Mouse (Mus musculus): ENCODE measurements around the gene Rpl10a.

Rpl10a gene

DNA sequence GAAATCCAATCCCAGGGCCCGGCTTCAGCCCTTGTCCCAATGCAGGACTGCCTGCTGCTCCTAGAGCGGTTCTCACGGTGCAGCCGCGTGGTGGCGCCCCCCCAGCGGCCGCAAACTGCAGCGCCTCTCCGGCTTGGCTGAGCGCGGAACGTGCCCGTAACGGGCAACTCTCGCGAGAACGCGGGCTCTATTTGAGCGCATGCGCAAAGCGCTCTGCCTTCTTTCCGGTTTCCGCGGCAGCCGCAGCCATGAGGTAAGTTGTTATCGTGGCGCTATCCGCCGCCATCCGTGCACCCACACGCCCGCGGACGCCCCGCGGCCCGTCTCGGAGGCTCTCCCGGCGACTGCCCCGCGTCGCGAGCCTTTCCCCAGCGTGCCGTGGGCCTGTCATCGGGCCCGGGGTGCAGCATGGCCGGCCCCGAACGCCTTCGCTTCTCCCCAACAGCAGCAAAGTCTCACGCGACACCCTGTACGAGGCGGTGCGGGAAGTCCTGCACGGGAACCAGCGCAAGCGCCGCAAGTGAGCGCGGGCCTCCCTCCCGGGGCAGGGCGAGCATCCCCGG is at the start of gene Rpl10a:
TSS of gene Rpl10a (plus strand) at position 106 of the 563 bp plus-strand sequence.
- peak; percentile 95 to 97 for DNase-seq (ENCODE audit: low spot score in 2 of 2)

DNA sequence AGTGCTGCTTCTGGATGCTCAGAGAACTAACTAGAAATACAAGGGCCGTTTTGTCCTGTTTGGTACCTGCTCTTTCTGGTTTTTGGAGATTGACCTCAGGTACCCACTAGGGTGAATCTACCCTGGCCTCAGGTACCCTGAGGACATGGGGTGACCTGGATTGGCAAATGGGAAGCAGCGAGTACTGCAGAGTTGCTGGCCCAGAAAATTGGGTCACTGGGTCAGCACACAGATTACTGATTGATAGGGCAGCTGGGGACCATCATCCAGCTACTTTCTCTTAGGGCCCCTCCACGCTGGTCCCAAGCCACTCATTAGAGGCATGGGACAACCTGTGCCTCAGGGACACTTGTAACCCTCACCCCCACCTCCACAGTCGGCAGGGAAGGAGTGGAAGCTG is 49.0 kb upstream of the Rpl10a start:
- no peak for DNase-seq (ENCODE audit: low spot score in 2 of 2)

DNA sequence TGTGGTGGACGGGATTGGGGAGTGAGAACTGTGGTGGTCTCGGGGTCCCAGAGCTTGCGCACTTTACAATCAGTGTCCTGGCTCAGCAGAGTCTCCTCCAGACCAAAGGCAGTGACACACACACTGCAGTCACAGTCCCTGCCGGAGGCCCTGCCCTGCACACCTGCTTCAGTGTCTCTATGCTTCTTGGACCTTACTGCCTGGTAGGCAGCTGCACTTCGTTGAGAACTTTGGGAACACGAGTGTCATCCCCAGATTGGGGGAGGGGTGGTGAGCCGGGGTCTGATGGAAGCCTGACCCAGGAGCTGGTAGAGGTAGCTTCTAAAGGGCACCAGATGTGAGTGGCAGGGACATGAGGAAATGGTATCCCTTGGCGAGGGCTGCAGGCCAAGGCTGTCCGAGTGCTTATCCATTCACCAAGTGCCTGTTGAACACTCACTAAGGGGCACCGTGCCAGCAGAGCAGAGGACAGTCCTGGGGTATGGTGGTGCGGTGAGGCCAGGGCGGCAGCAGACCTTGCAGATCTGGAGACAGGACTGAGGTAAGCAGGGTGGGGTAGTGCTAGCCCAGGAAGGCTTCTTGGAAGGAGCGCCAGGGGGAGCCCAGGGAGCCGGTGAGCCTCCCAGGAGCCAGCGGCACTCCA is 48.4 kb upstream of the Rpl10a start:
- DNase-seq (ENCODE audit: low spot score in 2 of 2), result no peak

DNA sequence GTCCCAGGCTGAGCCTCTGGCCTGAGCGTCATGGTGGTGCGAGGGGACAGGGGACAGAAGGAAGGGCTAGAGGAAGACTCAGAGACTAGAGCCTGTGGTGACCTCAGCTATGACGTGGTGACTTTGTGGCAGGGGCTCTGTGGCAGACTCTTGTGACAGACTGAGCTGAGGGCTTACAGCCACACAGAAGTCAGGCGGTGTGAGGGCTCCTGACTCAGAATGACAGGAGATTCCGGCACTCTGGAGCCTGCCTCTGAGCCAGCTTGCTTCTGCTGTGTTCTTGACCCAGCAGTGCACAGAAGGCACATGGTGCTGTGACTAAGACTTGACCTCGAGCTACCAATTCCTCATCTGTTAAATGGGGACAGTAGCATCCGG is 47.9 kb upstream of the Rpl10a start:
- DNase-seq (ENCODE audit: low spot score in 2 of 2), result no peak

DNA sequence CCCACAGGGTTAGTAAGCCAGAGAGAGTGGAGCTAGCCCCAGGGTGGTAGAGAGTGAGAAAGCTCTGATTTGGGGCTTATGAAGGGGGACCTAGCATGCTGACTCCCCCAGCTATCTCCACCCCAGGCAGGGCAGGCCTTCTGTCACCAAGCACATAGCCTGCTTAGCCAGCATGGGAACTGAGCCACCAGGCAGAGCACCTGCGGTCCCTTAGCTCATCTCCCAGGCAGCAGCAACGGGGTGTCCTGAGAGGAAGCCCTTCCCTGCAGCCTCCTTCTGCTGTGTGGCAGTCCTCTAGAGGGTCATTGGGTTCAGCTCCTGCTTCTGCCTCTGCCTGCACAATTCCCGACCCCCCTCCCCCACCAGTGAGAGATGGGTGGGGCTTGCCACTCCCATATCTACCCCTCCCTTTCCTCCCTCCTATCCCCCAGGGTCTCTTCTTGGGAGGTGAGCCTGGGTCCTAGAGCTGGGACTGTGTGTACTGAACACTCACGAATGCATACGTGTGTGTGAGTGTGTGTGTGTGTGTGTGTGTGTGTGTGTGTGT is 47.4 kb upstream of the Rpl10a start:
- DNase-seq (ENCODE audit: low spot score in 2 of 2), result no peak

DNA sequence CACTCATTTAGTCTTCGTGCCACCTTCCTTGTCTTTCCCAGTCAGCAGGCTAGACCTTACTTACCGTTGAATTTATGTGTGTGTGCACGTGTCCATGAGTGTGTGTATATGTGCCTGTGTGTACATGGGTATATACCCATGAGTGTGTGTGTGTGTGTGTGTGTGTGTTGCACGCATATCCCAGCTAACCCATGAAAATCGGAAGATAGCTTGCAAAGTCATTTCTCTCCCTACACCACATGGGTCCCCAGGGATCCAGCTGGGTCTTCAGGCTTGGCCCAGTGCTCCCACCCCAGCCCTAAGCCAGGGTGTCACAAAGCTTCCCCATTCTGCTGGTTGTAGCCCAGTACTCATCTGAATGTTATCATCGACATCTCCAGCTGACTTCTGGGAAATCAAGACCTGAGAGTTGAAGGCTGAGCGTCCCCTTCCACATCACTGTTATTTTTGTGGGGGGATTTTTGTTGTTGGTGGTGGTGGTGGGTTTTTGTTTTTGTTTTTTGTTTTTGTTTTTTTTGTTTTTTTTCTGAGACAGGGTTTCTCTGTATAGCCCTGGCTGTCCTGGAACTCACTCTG is 46.3 kb upstream of the Rpl10a start:
- no peak for DNase-seq (ENCODE audit: low spot score in 2 of 2)

DNA sequence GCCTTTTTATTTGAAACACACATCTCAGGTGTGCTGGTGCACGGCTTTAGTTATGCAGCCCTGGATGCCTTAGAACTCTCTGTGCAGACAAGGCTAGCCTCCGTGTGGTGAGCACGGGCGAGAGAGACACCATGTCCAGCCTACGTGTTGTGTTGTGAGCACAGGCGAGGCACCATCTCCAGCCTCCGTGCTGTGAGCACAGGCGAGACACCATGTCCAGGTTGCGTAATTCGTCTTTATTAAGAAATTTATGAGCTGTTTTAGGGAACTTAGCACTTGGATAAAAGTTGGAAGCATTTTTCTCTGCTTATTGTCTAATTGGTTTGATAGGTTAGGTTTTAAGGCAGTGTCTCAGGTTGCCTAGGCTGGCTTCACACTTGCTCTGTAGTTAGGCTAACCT is 45.1 kb upstream of the Rpl10a start:
- DNase-seq (ENCODE audit: low spot score in 2 of 2), result no peak

DNA sequence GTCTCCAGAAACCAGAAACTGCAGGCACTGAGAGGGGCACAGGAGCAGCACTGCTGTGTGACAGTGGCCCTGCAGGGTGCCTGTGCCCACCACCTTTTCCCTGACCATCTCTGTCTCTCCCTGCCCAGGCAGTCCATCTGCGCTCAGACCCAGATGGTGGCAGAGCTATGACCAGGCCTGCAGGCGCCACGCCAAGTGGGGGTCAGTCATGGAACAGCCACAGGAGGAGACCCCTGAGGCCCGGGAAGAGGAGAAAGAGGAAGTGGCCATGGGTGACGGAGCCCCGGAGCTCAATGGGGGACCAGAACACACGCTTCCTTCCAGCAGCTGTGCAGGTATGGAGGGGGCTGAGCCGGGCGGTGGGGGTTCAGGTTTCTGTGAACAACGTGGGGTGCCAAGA is 42.1 kb upstream of the Rpl10a start:
- no peak for DNase-seq (ENCODE audit: low spot score in 2 of 2)

DNA sequence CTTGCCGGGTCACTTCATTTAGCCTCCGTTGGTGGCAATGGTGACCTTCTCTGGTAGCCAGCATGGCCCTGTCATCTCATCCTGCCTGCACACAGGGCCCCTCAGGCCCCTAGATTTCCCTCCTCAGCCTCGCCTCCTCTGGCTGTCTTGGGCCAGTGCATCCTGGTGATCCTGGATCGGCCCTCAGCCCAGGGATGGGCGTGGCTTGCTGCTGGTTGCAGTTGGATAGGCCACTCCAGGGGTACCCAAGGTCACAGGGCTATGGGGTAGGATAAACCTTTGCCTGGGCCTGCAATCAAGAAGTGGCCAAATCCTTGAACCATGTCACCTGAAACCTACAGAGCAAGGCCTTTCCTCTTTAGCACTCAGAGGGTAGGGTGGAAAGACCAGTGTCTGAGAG is 41.3 kb upstream of the Rpl10a start:
- DNase-seq (ENCODE audit: low spot score in 2 of 2), result no peak

DNA sequence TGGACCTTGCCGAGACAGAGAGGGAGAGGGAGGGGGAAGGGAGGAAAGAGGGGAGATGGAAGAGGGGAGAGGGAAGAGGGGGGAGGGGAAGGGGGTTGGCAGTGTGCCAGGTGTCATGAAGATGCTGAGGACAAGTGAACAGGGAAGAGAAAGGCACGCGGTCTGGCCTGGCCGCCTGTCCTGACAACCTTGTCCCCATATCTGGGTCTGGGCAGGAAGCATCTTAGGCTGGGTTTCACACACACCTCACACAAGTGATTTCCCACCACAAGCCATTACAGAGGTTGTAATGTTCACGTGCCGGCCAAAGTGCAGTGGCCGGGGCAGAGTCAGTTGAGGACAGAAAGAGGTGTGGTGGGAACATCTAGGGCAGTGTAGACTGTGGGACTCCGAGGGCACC is 40.7 kb upstream of the Rpl10a start:
- DNase-seq (ENCODE audit: low spot score in 2 of 2), result peak; percentile 39 to 64

DNA sequence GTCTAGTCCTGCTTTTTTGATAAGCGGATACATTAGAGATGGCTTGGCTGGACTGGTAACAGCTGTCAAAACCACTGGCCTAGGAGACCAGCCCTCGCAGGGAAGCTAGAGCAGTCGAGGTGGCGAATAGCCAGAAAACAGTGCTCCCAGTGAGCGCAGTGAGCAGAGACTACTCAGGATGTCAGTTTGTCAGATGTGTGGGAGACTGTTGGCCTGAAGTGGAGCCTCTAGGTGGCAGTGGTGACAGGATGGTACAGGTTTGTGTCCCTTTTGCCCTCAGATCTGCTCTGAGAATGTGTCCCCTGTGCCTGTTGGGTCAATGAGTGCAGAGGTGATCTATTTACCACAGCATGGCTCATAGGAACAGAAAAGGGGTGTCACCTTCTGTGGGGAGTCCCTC is 40.3 kb upstream of the Rpl10a start:
- peak; percentile 47 to 56 for DNase-seq (ENCODE audit: low spot score in 2 of 2)

DNA sequence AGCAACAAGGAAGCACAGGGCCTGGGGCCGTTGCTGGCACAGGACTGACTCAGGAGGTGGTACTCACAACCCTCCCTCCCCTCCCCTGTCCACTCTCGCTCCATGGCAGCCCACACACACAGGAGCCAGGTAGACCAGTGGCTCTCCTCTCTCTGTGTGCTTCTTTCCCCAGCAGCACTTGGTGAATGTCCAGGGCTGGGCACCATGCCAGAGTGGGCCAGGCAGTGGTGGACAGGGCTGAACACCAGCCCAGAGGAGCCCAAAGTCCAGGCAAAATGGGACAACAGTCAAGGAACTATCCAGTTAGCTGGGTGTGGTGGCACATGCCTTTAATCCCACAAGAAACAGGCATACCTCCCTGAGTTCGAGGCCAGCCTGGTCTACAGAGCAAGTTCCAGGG is 38.0 kb upstream of the Rpl10a start:
- no peak for DNase-seq (ENCODE audit: low spot score in 2 of 2)

DNA sequence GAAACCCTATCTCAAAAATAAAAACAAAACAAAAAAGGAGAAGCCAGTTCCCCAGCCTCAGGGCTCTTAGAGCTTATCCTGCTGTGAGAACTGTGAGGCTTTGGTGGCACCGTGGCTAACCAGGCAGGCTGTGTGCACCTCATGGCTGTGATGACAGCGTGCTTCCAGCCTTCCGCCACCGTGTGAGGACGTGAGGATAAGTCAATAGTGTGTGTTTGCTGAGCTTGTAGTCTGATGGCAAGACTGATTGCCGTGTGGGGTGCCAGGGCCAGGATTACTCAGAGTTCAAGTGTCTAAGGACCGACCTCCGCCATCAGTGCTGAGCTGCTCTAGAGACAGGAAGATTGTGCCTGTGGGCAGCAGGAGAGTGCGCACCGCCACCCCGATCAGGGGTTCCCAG is 37.6 kb upstream of the Rpl10a start:
- no peak for DNase-seq (ENCODE audit: low spot score in 2 of 2)

DNA sequence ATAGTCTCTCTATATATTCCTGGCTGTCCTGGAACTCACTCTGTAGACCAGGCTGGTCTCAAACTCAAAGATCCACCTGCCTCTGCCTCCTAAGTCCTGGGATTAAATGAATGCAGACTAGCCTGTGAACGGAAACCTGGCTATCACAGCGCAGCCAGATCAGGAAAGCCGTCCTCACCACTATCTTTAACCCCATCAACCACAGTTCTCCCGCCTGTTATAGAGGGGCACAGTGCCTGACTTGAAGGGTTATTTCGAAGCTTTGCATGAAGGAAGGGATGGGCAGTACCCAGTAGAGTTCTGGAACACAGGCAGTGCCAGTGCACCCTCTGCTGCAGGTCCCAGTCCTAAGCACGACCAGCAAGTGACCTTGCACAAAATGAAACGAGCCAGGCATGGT is 36.9 kb upstream of the Rpl10a start:
- DNase-seq (ENCODE audit: low spot score in 2 of 2), result peak in 1 of 2 experiments; percentile 42

DNA sequence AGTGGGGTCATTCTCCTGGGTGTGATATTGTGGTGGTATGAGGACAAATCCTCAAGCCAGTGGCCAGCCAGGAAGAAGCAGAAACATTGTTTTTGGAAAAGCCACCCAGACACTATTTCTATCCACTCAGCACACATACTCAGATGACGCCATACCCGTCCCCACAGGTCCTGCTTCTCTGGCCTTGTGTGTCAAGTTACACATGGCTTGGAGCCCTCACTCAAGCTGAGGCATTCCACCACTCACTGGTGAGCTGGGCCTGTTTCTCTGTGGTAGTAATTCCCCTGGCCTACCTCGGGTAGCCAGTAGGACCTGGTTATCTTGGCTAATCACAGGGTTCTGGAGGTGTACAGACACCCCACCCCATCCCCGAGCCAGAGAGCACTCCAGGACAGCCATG is 34.6 kb upstream of the Rpl10a start:
- DNase-seq (ENCODE audit: low spot score in 2 of 2), result no peak

DNA sequence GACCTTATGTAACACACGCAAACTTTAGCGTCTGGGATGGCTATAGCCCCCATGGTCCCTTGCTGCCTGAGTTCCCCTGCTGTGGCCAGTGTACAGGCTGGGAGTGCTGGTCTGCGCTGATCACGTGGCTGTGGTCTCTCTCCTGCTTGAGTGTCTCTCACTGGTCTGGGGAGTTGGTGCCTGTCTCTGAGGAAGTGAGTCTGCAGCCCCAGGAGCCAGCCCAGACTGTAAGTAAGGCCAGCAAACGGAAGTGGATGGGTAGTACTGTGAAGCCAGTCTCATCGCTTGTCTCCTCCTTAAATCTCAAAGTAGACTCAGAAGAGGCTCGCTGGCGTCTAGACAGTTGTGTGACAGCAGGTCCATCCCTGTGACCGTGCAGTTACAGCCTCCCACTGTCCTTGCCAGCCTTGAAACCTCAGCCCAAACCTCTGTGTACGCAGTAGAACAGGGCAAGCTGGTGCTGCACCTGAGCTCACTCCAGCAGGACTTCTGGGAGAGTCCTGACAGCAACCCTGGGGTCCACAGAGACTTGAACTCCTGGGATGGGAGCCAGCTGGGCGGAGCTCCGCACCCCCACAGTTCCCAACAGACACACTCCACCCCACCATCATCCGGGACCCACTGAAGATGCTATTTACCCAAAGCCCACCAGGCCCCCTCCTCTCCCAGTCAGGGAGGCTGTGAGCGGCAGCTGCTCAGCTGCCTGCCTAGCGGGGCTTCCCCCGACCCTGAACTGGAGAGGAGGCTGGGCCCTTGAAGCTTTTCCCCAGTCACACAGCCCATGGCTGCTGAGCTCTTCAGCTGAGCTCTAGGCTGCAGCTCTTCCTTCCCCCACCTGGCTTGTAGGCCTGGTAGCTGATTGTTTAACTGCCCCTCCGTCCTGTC is 33.6 kb upstream of the Rpl10a start:
- peak; percentile 49 to 56 for DNase-seq (ENCODE audit: low spot score in 2 of 2)

DNA sequence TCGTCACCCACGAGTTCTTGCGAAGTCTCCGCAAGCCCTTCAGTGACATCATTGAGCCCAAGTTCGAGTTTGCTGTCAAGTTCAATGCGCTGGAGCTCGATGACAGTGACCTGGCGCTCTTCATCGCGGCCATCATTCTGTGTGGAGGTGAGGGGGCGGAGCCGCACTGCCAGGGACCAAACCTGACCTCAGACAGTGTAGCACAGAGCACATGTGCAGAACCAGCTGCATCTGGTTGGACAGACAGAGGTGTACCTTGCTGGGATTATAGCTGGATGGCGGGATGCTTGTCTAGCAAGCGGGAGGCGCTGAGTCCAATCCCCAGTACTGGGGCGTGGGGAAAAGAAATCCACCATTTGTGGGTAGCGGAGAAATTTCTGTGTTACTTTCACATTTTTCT is 29.4 kb upstream of the Rpl10a start:
- no peak for DNase-seq (ENCODE audit: low spot score in 2 of 2)

DNA sequence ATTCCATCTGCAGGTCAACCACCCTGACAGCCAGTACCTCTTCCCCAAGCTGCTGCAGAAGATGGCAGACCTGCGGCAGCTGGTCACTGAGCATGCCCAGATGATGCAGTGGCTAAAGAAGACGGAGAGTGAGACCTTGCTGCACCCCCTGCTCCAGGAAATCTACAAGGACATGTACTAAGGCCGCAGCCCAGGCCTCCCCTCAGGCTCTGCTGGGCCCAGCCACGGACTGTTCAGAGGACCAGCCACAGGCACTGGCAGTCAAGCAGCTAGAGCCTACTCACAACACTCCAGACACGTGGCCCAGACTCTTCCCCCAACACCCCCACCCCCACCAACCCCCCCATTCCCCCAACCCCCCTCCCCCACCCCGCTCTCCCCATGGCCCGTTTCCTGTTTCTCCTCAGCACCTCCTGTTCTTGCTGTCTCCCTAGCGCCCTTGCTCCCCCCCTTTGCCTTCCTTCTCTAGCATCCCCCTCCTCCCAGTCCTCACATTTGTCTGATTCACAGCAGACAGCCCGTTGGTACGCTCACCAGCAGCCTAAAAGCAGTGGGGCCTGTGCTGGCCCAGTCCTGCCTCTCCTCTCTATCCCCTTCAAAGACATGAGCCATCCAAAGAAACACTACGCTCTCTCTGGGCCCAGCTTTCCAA is 28.5 kb upstream of the Rpl10a start:
- no peak for DNase-seq (ENCODE audit: low spot score in 2 of 2)

DNA sequence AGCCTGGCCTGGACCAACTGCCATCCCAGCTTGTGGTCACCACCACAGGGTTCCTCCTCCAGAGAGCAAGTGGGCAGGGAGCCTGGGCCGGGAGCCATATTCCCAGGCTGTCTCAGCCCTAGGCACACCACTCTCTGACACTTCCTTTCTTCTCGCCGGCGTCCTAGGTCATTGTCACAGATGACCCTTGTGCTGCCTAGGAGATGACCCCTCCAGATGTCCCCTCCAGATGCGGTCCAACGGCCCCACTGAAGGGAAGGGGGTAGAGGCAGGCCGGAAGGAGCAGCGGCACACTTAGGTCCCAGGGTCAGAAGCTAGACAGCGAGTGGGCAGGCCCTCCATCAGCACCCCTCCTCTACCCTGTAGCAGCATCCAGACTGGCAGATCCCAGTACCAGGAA is 27.9 kb upstream of the Rpl10a start:
- no peak for DNase-seq (ENCODE audit: low spot score in 2 of 2)

DNA sequence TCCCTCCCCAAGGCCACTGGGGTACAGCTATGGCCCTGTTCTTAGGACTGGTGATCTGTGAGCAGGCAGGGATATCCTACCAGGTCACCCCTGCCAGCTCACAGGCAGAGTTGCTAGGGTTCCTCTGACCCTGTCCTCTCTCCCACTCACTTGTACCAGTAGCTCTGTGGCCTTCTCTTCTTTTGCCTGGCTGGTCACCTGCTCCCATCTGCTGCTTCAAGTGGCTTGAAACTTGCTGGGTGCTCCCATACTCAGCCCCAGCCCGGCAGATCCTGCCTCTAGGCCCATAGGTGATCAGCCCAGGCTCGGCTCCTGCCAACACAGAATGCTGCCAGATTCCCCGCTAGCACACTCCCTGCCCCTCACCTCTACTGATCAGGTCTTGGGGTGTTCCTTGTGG is 27.4 kb upstream of the Rpl10a start:
- DNase-seq (ENCODE audit: low spot score in 2 of 2), result no peak

DNA sequence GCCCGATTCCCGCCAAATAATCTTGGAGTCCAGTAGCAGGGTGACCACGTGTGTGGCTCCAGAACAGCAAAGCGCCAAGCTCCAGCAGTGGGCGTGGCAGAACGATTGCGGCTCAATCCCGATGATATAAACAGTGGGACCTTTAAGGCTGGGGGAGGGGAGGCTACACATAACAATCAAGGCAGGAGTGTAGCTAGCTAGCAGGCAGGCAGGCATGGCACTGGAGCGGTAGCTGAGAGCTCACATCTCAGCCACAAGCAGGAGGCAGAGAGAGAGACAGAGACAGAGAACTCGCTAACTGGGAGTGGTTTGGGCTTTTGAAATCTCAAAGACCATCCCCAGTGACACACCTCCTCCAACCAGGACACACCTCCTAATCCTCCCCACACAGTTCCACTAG is 23.1 kb upstream of the Rpl10a start:
- no peak for DNase-seq (ENCODE audit: low spot score in 2 of 2)

Data from natural killer cell, adult 2 months (primary cell).